Mouse (Mus musculus) mesoderm, embryonic 11.5 days (tissue): ENCODE measurements at regions not wholly inside any gene's neighbourhood (a gene's known extent, or its start where the extent isn't known, plus 50 kb on each side); places are given as distances from the start of the nearest gene placed in this dataset.
"Not testable (repeated sequence)": the region's sequence is repeated elsewhere in the genome, so short reads cannot be mapped to it uniquely, and the experiment has no call there.

Source experiments
- DNase-seq: peaks from one replicate; pipeline ENCODE4 v3.0.0-alpha.2; 2012; ENCODE audit warnings: low read depth, low spot score

GRCm38 (mm10) chr1:96626271-96626670 is 245.7 kb downstream of the Slco4c1 start:
- no peak for DNase-seq

- DNase-seq: not testable (repeated sequence)
These were observed 246.6 kb downstream of the Slco4c1 start for GRCm38 (mm10) chr1:96625326-96625725.

GRCm38 (mm10) chr1:96596141-96596540 is 275.8 kb downstream of the Slco4c1 start:
- DNase-seq: no peak

- no peak for DNase-seq
These were observed 302.7 kb downstream of the Slco4c1 start for GRCm38 (mm10) chr1:96569281-96569680.

- DNase-seq: no peak
These were observed 308.6 kb downstream of the Slco4c1 start for GRCm38 (mm10) chr1:96563279-96563910.

- no peak for DNase-seq
These were observed 315.7 kb downstream of the Slco4c1 start for GRCm38 (mm10) chr1:96556258-96556657.

GRCm38 (mm10) chr1:96519347-96519746 is 352.6 kb downstream of the Slco4c1 start:
- no peak for DNase-seq

GRCm38 (mm10) chr1:96501007-96501406 is 371.0 kb downstream of the Slco4c1 start:
- no peak for DNase-seq

- no peak for DNase-seq
These were observed 389.2 kb downstream of the Slco4c1 start for GRCm38 (mm10) chr1:96482816-96483215.

GRCm38 (mm10) chr1:96450852-96451251 is 421.1 kb downstream of the Slco4c1 start:
- no peak for DNase-seq

GRCm38 (mm10) chr1:96445215-96445614 is 426.8 kb downstream of the Slco4c1 start:
- no peak for DNase-seq

GRCm38 (mm10) chr1:96433057-96433456 is 438.9 kb downstream of the Slco4c1 start:
- DNase-seq: no peak

- no peak for DNase-seq
These were observed 448.5 kb downstream of the Slco4c1 start for GRCm38 (mm10) chr1:96423481-96423880.

GRCm38 (mm10) chr1:96410837-96411612 is 460.9 kb downstream of the Slco4c1 start:
- no peak for DNase-seq

- DNase-seq: peak; percentile 2
These were observed 474.0 kb downstream of the Slco4c1 start for GRCm38 (mm10) chr1:96397982-96398381.

GRCm38 (mm10) chr1:96388417-96388816 is 483.6 kb downstream of the Slco4c1 start:
- no peak for DNase-seq

GRCm38 (mm10) chr1:96385916-96386315 is 486.1 kb downstream of the Slco4c1 start:
- DNase-seq: no peak

GRCm38 (mm10) chr1:96362713-96363441 is 509.1 kb downstream of the Slco4c1 start:
- DNase-seq: peak; percentile 32

GRCm38 (mm10) chr1:96347231-96347630 is 524.7 kb downstream of the Slco4c1 start:
- no peak for DNase-seq

- DNase-seq: no peak
These were observed 525.4 kb downstream of the Slco4c1 start for GRCm38 (mm10) chr1:96346465-96347002.

- DNase-seq: no peak
These were observed 556.2 kb downstream of the Slco4c1 start for GRCm38 (mm10) chr1:96315721-96316120.

GRCm38 (mm10) chr1:96301238-96301637 is 570.7 kb downstream of the Slco4c1 start:
- peak; percentile 15 for DNase-seq
